Mouse (Mus musculus): ENCODE data around the gene Reep6. TPM values are rescaled to one million over a fixed set of nuclear protein-coding genes. Genes with fewer than 3 reads are reported as not detected.

Reep6 gene
- polyA plus RNA-seq, 2 experiments from 2014 or later = 0.51 TPM; not detected in 1

DNA sequence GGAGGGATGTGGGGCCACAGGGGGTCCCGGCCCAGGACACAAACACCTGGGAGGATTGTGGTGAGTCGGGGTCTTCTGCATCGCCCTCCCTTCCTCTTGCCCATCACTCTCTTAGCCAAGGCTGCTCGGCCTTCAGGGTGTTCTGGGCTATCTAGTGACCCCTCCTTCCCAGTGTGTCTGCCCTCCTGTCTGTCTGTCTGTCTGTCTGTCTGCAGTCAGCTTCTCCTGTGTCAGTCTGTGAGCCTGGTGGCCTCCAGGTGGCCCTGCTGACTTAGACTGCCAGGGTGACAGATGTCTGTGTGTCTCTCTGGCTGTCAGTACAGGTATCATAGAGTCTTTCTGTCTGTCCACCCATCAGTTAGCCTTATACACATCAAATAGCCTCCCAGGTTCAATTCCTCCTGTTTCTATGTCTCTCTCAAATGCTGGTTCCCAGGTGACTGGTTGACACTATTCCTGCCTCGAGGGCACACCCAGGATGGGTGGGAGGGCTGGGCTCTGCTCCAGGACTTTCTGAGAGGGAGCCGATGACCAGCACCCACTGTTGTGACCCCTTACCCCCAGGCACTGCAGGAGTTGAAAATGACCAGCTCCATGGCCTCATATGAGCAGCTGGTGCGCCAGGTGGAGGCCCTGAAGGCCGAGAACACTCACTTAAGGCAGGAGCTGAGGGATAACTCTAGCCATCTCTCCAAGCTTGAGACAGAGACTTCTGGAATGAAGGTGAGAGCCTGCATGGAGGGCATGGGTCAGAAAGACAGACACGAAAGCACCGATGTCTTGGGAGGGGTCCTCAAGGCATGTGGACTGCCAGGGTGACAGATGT is 28.3 kb upstream of the Reep6 start:
- ATAC-seq = no peak

DNA sequence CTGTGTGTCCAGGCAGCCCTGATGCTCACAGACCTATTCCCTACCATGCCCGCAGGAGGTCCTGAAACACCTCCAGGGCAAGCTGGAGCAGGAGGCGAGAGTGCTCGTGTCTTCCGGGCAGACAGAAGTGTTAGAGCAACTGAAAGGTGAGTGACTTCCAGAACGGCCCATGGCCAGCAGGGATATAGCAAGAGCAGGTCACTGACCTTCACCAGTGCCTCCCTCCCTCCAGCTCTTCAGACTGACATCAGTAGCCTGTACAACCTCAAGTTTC is 27.7 kb upstream of the Reep6 start:
- ATAC-seq = no peak

DNA sequence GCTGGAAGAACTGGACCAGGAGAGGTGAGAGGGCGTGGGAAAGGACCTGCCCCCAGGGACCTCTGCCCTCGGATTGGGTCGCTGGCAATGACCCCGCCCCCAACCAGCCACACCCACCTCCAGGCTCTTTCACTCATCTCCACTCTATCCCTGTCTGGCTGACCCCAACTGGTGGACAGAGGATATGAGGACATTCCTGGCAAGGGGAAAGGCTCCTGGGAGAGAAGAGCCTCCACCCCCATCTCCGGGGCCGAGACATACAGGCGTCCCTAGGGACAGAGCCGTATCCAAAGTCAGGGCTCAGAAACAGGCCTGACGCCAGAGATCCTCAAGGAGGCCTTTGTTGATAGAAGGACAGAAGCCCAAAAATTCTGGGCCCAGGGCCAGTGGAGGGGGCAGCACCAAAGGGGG is 27.3 kb upstream of the Reep6 start:
- no peak for ATAC-seq

DNA sequence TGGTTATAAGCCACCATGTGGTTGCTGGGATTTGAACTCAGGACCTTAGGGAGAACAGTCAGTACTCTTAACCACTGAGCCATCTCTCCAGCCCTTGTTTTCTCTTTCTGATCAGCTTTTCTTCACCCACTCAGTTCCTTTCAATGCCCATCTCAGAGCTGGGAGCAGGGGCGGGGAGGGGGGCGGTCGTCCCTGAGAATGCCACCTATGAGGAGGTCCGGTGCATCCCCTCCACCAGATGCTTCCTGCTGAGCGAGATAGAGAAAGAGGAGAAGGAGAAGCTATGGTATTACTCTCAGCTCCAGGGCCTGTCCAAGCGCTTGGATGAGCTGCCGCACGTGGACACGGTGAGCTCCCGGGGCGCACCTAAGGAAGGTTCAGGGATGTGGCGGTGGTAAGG is 25.3 kb upstream of the Reep6 start:
- no peak for ATAC-seq

DNA sequence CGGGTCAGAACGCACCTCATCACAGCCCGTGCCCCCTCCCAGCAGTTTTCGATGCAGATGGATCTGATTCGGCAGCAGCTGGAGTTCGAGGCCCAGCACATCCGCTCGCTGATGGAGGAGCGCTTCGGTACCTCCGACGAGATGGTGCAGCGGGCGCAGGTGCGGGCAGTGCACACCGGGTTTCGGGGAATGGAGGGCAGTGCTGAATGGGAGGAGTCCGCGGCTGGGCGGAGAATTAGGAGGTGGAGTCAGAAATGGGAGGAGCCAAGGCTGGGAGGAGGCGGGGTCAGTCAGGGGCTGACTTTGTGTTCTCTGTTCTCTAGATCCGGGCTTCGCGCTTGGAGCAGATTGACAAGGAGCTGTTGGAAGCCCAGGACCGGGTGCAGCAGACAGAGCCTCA is 24.9 kb upstream of the Reep6 start:
- peak; percentile 64 for ATAC-seq

DNA sequence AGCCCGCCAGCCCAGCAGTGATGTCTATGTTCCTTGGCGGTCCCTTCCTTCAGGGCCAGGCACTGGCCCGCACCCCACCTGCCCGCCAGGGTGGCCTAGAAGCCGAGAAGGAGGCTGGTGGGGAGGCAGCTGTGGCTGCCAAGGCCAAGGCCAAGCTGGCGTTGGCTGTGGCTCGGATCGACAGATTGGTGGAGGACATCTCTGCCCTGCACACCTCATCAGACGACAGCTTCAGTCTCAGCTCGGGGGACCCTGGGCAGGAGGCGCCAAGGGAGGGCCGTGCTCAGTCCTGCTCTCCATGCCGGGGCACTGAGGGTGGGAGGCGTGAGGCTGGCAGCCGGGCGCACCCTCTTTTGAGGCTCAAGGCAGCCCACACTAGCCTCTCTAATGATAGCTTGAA is 18.2 kb upstream of the Reep6 start:
- no peak for ATAC-seq

DNA sequence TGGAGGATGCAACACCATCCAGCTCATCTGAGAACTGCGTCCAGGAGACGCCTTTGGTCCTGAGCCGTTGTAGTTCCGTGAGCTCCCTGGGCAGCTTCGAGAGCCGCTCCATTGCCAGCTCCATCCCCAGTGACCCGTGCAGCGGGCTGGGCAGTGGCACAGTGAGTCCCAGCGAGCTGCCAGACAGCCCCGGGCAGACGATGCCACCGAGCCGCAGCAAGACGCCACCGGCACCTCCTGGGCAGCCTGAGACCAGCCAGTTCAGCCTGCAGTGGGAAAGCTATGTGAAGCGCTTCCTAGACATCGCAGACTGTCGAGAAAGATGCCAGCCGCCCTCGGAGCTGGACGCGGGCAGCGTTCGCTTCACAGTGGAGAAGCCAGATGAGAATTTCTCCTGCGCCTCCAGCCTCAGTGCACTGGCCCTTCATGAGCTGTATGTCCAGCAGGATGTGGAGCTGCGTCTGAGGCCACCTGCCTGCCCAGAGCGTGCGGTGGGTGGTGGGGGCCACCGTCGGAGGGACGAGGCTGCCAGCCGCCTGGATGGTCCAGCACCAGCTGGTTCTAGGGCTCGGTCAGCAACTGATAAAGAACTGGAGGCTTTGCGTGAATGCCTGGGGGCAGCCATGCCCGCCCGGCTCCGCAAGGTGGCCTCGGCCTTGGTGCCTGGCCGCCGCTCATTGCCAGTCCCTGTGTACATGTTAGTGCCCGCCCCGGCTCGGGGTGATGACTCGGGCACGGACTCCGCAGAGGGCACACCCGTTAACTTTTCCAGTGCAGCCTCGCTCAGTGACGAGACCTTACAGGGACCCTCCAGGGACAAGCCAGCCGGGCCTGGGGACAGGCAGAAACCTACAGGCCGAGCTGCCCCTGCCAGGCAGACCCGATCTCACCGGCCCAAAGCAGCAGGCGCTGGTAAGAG is 16.9 kb upstream of the Reep6 start:
- no peak for ATAC-seq

DNA sequence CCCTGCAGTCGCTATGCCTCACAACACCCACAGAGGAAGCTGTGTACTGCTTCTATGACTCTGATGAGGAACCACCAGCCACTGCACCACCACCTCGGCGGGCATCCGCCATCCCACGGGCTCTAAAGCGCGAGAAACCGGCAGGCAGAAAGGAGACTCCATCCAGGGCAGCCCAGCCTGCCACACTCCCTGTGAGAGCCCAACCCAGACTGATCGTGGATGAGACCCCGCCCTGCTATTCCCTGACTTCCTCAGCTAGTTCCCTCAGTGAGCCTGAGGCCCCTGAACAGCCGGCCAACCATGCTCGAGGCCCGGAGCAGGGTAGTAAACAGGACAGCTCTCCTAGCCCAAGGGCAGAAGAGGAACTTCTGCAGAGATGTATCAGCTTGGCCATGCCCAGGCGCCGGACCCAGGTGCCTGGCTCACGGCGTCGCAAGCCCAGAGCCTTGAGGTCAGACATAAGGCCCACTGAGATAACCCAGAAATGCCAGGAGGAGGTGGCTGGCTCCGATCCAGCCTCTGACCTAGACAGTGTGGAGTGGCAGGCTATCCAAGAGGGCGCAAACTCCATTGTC is 16.0 kb upstream of the Reep6 start:
- ATAC-seq = no peak

DNA sequence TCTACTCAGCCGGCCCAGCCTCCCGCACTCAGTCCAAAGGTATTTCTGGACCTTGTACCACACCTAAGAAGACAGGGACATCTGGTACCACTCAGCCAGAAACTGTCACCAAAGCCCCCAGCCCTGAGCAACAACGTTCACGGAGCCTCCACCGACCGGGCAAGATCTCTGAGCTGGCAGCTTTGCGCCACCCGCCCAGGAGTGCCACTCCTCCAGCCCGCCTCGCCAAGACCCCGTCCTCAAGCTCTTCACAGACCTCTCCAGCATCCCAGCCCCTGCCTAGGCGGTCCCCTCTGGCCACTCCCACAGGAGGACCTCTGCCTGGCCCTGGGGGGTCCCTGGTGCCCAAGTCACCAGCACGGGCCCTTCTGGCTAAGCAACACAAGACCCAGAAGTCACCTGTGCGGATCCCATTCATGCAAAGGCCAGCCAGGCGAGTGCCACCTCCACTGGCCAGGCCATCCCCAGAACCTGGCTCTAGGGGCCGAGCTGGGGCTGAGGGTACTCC is 15.2 kb upstream of the Reep6 start:
- no peak for ATAC-seq

DNA sequence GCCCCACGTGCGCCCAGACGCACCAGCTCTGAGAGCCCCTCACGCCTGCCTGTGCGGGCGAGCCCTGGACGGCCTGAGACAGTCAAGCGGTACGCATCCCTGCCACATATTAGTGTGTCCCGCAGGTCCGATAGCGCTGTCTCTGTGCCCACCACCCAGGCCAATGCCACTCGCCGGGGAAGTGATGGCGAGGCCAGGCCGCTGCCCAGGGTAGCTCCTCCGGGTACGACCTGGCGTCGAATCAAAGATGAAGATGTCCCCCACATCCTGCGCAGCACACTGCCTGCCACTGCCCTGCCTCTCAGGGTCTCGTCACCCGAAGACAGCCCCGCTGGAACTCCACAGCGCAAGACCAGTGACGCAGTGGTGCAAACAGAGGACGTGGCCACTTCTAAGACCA is 14.4 kb upstream of the Reep6 start:
- ATAC-seq = no peak

DNA sequence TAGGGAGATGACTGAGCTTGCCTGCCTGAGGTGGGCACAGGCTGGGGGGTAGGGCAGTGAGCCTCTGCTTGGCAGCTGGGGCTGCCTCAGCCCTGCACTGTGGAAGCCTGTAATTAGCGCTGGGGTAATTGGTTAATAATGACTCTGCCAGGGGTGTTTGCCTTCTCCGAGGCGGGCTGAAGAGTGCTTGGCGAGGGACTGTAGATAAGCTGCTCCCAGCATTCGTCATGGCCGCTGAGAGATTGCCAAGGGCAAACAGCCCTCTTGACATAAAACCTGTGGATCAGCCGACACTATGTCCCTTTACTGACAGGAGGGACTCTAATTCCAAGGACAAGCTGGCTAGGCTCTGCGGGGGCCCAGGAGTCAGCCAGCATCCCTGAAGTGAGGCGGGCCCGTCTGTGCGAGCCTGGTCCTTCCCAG is 13.4 kb upstream of the Reep6 start:
- no peak for ATAC-seq

DNA sequence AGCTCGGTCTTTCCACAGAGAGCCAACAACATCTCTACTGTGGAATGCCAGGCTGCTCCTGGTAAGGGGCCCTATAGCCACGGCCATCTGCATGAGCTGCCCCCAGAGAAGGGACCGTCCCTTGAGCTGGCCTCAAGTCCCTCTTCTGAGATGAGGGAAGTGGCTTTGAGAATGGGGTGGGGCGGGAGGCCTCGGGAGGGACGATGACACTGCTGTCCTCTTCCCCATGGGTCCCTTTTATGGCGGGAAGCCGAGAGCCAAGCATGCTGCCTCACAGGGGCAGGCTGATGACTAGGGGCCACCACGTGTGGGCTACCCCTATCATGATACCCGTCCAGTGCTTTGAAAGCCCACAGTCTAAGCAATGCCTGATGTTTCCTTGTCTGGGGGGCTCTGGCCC is 12.7 kb upstream of the Reep6 start:
- ATAC-seq = no peak

DNA sequence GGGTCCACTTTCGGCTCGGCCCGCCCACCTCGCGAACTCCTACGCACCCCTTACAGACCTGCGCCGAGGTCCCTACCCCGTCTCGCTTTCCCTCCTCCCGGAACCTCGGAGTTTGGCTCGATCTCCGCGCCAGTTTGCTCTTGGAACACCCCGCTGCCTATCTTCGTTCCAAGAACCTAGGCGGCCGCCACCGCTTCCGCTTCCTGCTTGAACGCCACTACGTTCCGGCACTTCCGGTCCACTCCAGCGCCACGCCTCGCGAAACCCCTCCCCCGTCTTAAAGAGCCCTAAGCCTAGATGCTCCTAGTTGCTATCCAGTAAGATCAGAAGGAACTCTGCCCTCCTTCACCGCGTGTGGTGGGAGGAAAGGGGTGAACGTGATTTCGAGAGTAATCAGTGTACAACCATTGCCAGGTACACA is 9.4 kb upstream of the Reep6 start, which contains the start of gene 2310011J03Rik:
Gene 2310011J03Rik, minus strand, starts transcription at position 198 of the 421 bp plus-strand sequence.
- peak; percentile 88 for ATAC-seq

DNA sequence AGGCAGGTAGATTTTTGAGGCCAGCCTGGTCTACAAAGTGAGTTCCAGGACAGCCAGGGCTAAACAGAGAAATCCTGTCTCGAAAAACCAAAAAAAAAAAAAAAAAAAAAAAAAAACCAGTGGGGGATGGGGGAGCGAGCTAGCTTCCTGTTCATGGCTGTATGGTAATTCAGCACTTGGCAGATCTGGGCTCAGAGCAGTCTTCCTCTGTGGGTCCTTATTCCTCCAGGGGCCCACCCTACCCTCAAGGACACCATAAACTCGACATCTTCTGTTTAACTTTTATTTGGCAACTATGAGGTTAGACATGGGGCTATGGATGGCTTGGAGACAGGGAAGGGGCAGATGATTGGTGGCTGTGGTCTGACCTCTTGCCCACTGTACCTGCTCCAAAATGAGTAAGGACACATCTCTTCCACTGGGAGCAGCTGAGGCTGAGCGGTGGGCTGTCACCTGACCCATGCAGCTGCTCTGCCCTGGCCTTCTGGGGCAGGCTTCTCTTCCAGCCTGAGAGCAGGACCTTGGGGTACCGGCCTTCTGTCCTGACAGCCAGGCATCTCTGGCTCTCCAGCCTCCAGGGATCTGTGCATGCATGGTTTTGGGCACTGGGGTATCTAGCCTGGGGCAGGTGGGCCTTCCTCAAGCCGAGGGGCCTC is 8.6 kb upstream of the Reep6 start:
- peak; percentile 55 for ATAC-seq

DNA sequence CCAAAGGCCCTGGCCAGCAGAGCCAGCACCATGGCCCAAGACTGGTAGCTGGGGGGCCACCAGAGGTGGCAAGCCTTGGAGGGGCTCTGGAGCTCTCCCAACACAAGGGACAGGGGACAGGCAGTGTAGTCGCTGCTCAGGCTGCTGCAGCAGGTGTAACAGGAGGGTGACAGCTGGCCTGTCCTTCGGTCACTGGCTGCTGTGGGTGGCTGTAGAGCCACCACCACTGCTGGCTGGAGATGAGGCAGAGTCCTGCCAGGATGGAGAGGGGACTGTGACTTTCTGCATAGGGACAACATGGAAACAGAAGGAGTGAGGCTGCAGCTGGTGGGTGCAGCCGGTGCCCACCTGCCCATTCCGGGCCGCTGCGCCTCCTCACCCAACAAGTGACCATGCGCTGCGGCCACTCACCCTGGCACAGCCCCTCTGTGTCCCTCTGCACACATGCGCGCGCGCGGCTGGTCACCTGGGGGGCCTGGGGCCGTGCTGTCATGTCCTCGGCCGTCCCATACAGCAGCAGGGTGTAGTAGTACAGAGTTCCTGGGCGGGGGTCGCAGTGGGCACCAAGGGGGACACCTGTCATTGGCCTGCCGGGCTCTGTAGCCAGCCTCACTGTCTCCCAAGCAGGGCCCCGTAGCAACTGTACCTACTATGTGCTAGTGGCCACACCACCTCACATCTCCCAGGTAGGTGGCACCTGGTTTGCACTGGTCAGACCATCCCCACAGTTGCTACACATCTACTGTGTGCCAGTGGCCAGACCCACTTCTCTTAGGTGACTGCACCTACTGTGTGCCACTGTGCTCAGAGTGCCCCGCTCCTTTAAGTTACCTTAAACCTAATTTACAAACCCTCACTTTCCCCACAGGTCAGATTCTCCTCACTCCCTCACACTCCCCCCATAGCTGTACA is 7.8 kb upstream of the Reep6 start:
- no peak for ATAC-seq

DNA sequence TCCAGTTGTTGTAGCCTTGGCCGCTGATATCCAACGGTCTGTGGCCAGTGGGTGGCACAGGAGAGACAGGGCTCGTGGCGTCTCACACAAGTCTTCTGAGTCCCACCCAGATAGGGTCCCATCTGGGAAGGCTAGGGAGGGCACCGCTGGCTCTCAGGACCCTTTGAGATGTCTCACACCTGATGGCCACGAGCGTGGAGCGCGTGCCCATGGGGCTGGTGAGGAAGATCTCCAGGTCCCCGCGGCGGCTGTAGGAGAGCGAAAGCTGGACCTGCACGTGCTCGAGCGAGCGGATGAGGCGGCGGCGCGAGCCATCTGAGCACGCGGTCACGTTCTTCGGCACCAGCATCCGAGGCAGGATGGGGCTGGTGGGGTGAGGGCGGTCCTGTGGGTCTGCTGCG is 6.9 kb upstream of the Reep6 start:
- peak; percentile 38 for ATAC-seq

DNA sequence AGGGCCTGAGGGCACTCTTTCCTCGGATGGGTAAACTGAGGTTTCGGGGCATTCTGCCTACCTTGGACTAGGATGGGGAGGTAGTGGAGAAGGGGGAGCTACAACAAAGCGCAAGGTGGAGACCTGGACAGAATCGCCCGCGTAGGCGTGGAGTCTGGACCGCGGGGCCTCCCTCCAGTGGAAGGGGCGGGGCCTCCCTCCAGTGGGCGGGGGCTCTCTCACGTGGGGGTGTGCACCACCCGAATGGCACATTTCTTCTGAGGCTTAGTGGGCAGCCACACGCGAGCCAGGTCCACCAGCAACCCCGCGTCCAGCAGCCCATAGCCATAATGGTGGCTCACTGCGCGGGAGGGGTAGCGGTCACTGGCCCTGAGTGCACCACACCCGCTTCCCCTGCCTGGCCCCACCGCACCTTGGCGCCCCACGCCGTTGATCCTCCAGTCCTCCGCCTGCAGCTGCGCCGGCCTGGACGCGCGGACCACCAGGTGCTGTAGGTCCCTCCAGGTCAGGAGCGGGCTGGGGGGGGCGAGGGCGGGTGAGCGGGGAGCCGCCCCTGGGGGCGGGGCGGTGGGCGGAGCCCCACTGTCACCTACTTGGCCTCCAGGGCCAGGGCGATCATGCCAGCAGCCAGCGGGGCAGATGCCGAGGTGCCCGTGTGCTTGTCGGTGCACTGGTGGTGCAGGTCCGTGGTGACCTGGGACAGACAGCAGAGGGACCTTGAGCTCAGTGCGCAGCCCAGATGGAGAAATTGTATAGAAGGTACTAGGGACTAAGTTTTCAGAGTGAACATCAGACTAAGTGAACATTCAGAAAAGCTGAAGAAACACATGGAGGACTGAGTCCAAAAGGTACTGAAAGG is 6.3 kb upstream of the Reep6 start:
- ATAC-seq = peak; percentile 18

DNA sequence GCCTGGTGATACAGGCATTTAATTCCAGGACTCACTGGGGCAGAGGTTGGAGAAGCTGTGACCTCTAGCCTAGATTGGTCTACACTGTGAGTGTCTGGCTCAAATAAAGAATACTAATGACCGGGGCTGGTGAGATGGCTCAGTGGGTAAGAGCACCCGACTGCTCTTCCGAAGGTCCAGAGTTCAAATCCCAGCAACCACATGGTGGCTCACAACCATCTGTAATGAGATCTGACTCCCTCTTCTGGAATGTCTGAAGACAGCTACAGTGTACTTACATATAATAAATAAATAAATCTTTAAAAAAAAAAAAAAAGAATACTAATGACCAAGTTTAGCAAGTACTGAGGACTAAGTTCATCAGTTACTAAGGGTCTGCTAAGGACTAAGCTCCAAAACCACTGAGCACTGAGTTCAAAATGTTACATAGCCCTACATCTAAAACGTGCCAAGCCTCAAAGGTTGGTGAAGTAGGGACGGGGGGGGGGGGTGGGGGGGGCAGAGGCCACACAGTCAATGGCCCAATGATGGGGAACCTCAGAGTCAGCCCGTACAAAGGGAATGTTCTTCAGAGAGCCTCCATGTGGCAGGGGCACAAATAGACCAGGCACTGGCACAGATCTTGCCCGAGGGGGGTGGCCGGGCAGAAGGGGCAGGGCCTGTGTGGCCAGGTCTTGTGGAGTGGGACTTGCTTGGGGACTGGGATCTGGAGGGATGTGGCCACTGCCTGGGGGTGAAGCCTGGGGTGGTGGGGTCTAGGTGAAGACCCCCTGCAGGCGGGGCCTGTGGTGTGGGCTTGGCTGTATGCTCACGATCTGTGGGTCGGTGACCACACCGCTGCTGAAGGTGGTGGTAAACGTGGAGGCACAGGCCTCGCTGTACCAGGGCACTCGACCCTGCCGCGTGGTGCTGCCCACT is 5.4 kb upstream of the Reep6 start:
- no peak for ATAC-seq

DNA sequence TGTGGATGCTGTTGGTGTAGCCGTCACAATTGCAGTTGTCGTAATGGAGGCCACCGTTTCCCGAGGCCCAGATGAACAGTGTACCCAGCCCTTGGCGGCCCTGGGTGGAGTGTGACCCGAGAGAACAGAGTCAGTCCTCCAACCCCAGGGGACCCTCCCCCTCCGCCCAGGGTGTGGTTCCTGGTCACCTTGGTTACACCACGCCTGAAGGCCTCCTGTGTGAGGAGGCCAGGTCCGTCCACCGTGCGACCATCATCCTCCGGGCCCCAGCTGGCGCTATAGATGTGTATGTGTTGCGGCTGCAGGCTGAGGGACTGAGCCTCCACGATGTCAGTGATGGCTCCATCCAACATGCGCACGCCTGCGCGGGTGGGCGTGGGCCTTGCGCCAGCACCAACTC is 4.7 kb upstream of the Reep6 start:
- ATAC-seq = no peak

DNA sequence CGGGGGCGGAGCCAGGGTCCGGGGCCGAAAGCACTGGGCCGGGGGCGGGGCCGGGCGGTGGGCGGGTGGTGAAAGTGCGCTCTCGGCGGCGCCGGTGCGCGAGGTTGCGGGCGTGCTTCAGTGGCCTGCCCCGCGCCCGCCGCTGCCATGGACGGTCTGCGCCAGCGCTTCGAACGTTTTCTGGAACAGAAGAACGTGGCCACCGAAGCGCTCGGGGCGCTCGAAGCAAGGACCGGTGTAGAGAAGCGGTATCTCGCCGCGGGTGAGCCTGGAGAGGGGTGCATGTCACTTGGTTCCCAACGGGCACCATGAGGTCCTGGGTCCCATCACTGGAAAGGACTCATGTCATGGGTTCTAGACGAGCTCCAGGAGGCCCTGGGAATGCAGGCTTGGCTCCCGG is 331 bp downstream of the Reep6 start:
- no peak for ATAC-seq
